Mouse (Mus musculus) frontal cortex, postnatal 10 days (tissue): Measurements from ENCODE around the gene Frmd4a.
"Not testable (repeated sequence)": the region's sequence is repeated elsewhere in the genome, so short reads cannot be mapped to it uniquely, and the experiment has no call there.

ENCODE experiments used
- DNase-seq, 2 experiments: peaks; one replicate each; pipeline ENCODE4 v3.0.0; 2022; ENCODE audit warnings: low spot score in 2 of 2, mixed read lengths in 1 of 2

Gene Frmd4a

GRCm38 (mm10) chr2:4578291-4578690, 560.8 kb downstream of the Frmd4a start:
- DNase-seq = no peak

- DNase-seq = no peak
These were observed 562.0 kb downstream of the Frmd4a start for GRCm38 (mm10) chr2:4579357-4580068.

- no peak for DNase-seq
These were observed 563.1 kb downstream of the Frmd4a start for GRCm38 (mm10) chr2:4580666-4581065.

DNA sequence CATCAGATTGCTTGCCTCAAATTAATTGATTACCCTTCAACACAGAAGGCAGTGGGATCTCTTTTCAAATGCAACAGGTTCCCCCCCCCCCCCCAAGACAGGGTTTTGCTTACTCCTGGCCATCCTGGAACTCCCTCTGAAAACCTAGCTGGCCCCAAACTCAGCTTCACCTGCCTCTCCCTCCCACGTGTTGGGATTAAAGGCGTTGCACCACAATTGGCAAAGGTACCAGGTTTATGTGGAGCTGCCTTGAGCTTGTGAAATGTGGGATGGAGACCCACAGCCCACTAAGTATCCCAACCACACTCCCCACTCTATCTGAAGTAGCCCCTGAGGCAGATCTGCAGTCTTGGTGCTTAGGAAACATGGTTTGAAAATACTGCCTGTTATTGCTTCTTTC, 565.4 kb downstream of the Frmd4a start:
- DNase-seq = no peak

- no peak for DNase-seq
These were observed 566.7 kb downstream of the Frmd4a start for GRCm38 (mm10) chr2:4584252-4584651.

DNA sequence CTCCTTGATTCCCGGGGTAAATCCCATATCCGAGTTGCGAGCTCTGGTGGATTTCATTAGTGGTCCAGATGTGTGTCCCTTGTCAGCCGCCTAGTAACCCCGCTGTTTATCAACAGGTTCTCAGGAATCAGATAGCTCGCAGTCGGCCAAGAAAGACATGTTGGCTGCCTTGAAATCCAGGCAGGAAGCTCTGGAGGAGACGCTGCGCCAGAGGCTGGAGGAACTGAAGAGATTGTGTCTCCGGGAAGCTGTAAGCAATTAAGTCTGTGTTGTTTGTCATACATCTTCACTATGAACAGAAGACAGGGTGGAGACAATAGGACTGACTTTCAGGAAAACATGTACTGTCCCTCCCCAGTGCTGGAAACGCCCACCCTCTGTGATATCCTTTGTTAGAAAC, 568.7 kb downstream of the Frmd4a start:
- no peak for DNase-seq

- no peak for DNase-seq
These were observed 570.3 kb downstream of the Frmd4a start for GRCm38 (mm10) chr2:4587685-4588409.

DNA sequence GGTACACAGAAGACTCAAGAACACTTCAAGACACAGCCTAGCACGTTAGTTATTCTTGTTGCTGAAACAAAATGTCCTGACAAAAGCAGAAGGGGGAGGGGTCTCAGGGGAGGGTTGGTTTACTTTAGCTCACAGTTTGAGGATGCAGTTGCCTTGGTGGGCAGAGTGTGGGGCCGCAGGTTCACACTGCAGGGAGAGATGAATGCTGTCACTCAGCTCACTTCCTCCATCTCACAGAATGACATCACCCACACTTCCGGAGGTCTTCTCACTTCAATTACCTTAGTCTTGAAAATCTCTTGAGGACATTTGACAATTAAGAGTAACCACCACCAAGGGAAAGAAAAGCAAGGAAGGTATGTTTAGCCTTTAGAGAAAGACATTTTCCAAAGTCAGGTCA, 574.1 kb downstream of the Frmd4a start:
- no peak for DNase-seq

GRCm38 (mm10) chr2:4592666-4593065, 575.1 kb downstream of the Frmd4a start:
- DNase-seq = no peak

DNA sequence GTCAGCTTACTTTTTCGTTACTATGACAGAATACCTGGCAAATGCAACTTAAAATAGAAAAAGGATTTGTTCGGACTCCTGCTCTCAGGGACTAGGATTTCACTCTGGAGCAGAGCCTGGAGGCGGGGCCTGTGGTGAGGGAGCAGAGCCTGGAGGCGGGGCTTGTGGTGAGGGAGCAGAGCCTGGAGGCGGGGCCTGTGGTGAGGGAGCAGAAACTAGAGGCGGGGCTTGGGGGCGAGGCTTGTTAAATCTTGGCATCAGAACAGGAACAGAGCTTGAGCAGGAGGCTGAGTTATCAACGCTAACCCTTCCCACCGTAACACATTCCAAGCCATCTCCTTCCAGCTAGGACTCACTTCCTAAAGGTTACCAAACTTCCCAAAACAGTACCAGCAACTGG, 575.9 kb downstream of the Frmd4a start:
- peak in 1 of 2 experiments; percentile 44 for DNase-seq

DNA sequence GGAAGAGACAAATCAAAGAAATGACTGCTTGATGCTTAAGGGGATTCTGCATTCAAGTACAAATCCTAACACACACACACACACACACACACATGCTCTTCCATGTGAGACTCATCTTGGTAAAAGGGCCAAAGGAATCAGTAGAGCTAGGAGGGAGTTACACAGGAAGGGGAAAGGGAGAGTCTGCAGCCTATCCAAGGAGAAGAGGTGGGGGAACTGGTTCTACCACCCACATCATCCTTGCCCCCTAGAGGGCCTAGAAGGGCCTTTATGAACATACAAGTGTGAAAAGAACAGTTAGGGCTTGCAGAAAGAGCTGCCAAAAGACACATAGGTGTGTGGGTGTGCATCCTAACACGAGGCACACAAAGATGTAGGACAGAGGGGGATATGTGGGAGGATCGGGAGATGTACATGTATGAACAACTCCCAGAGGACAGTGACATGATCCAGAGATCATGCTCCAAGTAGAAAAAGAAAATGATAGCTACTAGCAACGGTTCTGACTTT, 576.4 kb downstream of the Frmd4a start:
- no peak for DNase-seq

DNA sequence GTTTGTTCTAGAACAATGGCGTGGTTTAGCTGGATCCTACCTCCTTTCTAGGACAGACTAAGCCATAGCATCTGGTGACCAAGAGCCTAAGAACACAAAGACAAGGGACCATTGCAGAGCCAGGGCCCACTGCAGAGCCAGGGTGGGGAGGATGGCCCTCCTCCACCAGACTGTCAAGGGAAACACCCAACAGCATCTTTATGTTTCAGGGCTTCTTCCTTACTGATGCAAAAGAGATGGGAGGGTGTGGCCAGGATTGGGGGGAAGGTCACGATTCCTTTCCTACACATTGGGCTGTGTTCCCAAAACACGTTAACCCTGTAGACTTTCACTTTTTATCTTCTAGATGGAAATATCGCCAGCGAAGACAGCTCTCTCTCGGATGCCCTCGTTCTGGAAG, 579.5 kb downstream of the Frmd4a start:
- no peak for DNase-seq

GRCm38 (mm10) chr2:4601034-4601890, 583.7 kb downstream of the Frmd4a start:
- DNase-seq = peak in 1 of 2 experiments; percentile 59

- DNase-seq = no peak
These were observed 585.9 kb downstream of the Frmd4a start for GRCm38 (mm10) chr2:4603361-4603945.

DNA sequence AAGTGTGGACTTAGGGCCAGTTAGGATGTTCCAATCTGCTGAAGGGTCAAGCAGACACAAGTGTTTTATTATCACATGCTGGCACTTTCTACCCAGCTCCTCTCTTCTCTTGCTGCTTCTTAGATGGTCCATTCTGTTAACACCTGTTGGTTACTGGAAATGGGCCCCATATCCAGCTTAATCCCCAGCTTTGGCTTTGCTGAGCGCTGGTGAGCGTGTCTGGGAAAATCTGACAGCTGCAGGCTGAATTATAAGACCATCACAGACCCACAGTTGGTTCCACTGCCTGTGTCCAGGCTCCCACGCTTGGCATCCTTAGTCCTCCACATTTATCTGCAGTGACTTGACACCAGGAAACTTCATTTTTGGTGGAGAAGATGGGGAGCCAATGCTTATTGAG, 589.0 kb downstream of the Frmd4a start:
- DNase-seq = no peak

GRCm38 (mm10) chr2:4608253-4608652, 590.7 kb downstream of the Frmd4a start:
- DNase-seq = no peak

- no peak for DNase-seq
These were observed 591.9 kb downstream of the Frmd4a start for GRCm38 (mm10) chr2:4609433-4609832.

DNA sequence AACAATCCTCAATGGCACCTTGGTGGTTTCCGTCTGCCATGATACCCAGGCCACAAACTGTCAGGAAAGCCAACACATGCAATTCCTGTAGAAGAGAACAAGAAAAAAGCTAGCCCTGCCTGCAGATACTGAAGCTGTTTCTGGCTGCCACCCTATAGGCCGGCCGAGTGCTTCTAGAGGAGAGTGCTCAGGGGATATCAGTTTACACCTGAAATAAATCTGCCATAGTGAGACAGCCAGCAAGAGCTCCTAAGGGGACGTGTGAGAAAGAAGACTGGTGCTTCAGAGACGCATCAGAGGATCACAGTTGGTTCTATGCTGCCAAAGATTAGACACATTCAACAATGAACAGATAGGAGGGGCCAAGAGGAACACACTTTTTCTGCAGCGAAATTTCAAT, 593.8 kb downstream of the Frmd4a start:
- DNase-seq = no peak

DNA sequence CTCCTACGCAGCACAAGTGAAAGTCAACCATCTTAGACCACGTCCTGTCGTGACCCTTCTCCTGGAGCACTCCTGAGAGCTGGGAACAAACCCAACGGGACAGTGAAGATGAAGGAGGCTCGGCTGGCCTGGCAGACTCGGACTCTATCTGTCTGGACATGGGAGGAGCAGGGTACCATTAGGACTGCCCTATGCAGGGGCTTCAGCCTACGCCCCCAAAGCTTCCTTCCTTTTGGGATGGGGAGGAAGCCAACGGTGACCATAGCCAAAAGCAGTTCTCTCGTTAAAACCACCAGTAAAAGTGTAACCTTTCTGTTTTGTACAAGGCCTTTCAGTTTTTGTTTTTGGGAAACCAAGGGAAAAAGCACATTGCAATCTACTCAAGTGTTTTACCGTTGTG, 594.2 kb downstream of the Frmd4a start:
- DNase-seq = no peak

DNA sequence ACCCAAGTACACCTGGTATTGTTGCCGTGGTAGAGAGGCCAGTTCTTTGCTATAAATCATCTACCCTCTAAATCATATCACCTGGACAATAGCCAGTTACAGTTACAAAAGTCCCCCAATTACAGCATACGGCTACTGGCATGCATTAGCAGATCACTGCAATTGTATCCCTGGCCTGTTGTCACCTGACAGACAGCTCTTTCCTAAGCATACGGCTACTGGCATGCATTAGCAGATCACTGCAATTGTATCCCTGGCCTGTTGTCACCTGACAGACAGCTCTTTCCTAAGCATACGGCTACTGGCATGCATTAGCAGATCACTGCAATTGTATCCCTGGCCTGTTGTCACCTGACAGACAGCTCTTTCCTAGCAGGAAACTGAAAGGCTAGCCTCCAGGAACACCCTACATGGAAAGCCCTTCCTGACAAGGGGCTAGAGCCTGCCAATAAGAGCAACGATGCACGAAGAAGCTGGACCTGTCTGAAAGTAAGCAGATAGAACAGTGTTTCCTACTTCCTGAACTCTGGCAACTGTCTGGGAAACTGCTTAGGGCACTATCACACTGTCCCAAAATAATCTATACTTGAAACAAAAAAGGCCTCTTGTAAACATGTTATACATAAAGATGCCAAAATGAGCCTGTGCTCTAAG, 596.9 kb downstream of the Frmd4a start:
- DNase-seq = not testable (repeated sequence)

DNA sequence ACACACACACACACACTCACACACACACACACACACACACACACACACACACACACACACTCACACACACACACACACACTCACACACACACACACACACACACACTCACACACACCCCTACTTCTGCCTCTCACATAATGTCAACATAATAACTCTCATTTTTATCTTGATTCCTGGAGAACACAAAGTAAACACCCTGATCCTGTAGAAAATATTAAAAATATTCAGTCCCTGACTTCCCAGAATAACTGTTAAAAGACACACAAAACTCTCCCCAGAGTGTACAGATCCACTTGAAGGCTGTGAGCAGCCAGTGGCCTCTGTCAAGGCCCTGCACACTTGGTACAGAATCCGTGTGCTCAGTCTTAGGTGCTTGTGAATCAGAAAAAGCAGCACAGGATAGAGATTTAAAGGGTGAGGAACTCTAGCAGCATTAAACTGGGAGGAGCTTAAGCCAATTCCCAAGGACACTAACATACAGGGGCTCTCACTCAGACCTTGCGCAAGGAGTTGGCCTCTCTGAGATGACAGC, 597.6 kb downstream of the Frmd4a start:
- no peak for DNase-seq
